Mouse (Mus musculus) embryonic facial prominence, embryonic 15.5 days (tissue): Measurements from ENCODE around the gene Cir1. TPM values are rescaled to one million over a fixed set of nuclear protein-coding genes. Genes with fewer than 3 reads are reported as not detected.

Experiments used
- ATAC-seq: fragments of 200-750 bp; cut with Nextera tagmentation; 2 replicates; pipeline ENCODE4 v1.8.0; 2017; ENCODE audit warnings: low read depth, moderate TSS enrichment; ENCODE audit not compliant: insufficient number of reproducible peaks, low FRiP score, low TSS enrichment
- H3K27ac ChIP-seq: fragments of 300-500 bp; sonication (generic); replicated peaks from 2 replicates; pipeline ENCODE4 v1.5.1; 2015; ENCODE audit warnings: mild to moderate bottlenecking, inconsistent platforms
- H3K27me3 ChIP-seq: fragments of 300-500 bp; sonication (generic); 2 replicates; pipeline ENCODE4 v1.6.1; 2015; ENCODE audit warnings: inconsistent platforms
- H3K36me3 ChIP-seq: fragments of 300-500 bp; sonication (generic); 2 replicates; pipeline ENCODE4 v1.6.1; 2015; ENCODE audit warnings: mild to moderate bottlenecking, inconsistent platforms
- H3K4me1 ChIP-seq: fragments of 300-500 bp; sonication (generic); 2 replicates; pipeline ENCODE4 v1.6.1; 2015; ENCODE audit warnings: inconsistent platforms
- H3K4me2 ChIP-seq: fragments of 300-500 bp; sonication (generic); replicated peaks from 2 replicates; pipeline ENCODE4 v1.6.1; 2015; ENCODE audit warnings: mild to moderate bottlenecking, inconsistent platforms
- H3K4me3 ChIP-seq: fragments of 300-500 bp; sonication (generic); replicated peaks from 2 replicates; pipeline ENCODE4 v1.5.1; 2015; ENCODE audit warnings: mild to moderate bottlenecking, inconsistent platforms
- H3K9ac ChIP-seq: fragments of 300-500 bp; sonication (generic); 2 replicates; pipeline ENCODE4 v1.6.1; 2015; ENCODE audit warnings: inconsistent platforms
- H3K9me3 ChIP-seq: fragments of 300-500 bp; sonication (generic); replicated peaks from 2 replicates; pipeline ENCODE4 v1.6.1; 2016; ENCODE audit warnings: inconsistent platforms
- WGBS: fragments of 180-500 bp; shearing (Covaris S2); methylation state at CpG from one replicate; pipeline ENCODE4 v1.1.7; 2015; 5-methylcytosine and 5-hydroxymethylcytosine counted together
- polyA plus RNA-seq: library from polyadenylated mRNA; unstranded; fragments of >200 nt; fragmentation: Nextera tagmentation; extraction: Ambion mirVana; gene quantifications from 2 replicates; pipeline ENCODE4 v1.2.1, GENCODE M21; 2015

Cir1 gene
- 23.3 and 26.6 TPM in 2 replicates for polyA plus RNA-seq

DNA sequence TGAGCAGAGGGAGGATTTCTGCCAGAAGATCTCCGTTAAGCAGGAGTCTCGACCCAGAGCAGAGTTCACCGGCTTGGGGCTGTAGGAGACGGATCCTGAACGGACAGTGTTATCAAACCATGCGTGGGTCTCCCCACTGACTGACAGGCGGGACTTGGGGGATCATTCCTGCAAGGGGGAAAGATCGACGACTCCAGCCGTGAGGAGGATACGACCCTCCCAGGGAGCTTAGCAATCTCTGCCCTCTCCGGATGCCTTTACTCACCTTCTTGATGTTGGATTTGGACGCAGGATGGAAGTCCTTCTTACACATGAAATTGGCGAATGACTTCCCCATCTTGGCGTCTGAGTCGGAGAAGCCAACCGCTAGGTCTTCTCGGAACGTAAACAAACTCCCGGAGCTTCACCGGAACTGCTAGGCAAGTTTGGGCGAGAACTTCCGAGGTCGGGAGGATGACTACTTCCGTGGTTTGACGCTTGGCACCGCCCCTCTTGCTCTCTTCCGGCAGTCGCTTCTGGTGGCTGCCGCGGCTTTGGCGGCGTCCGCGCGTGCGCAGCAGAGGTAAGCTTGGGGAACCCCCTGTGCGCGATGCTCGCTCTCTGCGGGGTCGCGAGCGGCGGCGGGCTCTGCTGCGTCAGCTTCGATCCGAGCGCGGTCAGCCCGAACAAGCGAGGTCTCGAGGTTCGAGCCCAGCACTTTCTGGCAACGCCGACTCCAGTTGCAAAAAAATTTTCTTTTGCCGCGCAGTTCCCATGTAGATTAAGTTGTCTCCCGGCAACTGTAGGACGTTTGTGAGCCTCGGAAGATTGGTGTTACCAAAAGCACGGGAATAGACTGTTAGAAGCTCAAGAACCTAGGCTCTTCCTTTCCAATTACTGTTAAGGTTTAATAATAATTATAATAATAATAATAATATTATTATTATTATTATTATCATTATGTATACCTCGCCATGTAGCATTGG is at the start of gene Cir1, which contains the start of gene Scrn3:
TSS of gene Cir1 (minus strand) at position 550 of the 965 bp plus-strand sequence.
TSS of gene Scrn3 (plus strand) at position 450 of the 965 bp plus-strand sequence.
- H3K27ac ChIP-seq: peak within 1 kb of the TSS; percentile 90
- H3K27me3 ChIP-seq: no peaks in the 10 kb centered on the region
- peak within 1 kb of the TSS; percentile 75 for H3K4me3 ChIP-seq
- H3K9me3 ChIP-seq: no peaks in the 10 kb centered on the region
- under 1% methylated on average over 64 of the region's 64 CpGs for WGBS
- H3K9ac ChIP-seq: peak within 1 kb of the TSS; percentile 57
- H3K4me1 ChIP-seq: peaks cover 15% of the 10 kb centered on the region
- H3K36me3 ChIP-seq: peaks cover 23% of the 10 kb centered on the region
- peak; percentile 95 for ATAC-seq
- peak within 1 kb of the TSS; percentile 62 for H3K4me2 ChIP-seq

DNA sequence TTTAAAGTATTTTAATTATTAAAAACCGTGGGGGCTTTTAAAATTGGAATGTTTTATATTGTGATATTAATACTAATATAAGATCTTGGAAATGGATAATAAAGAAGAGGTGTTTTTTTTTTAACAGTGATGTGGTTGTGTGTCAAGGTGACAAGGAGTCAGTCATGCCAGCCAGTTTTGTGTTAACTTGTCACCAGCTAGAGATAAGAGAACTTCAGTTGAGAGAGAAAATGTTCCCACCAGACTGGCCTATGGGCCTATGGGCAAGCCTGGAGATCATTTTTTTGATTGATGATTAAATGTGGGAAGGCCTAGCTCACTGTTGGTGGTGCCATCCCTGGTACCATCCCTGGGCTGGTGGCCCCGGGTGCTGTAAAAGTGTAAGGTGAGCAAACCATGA is 48.0 kb upstream of the Cir1 start:
- Histone ChIP-seq H3K27me3 (no peaks in the 10 kb centered on the region), H3K4me1 (peaks cover 8% of the 10 kb centered on the region; the same call in 1 of the 2 replicates), H3K9ac (no peak overlapping the region), H3K4me2 (no peak overlapping the region), H3K36me3 (0 out of 2 replicates have a peak, but pooled peaks cover under 1% of the 10 kb centered on the region), H3K9me3 (no peaks in the 10 kb centered on the region), H3K4me3 (no peak overlapping the region), H3K27ac (no peak overlapping the region)
- ATAC-seq: no peak
- WGBS: 90% methylated on average over 2 of the region's 2 CpGs

DNA sequence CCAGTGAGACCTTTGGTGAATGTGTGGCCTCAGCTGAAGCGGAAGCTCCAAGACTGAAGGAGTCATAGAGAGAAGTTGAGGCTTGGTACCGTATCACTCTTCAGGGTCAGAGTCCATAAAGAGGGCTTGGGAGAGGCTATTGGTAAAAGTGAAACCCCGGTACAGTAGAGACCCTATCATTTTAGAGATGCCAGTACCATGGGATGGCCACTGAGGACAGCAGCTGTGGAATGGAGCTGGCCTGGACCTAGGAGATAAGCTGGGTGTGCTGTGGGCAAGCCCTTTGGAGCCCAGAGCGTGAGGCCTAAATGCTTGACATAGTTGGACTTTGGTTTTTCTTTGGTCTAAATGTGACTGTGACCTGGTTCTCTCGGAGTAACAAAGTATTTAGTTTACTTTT is 47.4 kb upstream of the Cir1 start:
- Histone ChIP-seq H3K36me3 (no peaks in the 10 kb centered on the region), H3K4me2 (no peak overlapping the region), H3K9ac (no peak overlapping the region), H3K27me3 (no peaks in the 10 kb centered on the region), H3K4me3 (no peak overlapping the region), H3K9me3 (no peaks in the 10 kb centered on the region), H3K27ac (no peak overlapping the region), H3K4me1 (peaks cover 8% of the 10 kb centered on the region; the same call in 1 of the 2 replicates)
- ATAC-seq: no peak
- whole genome bisulfite sequencing: 95% methylated on average over 5 of the region's 5 CpGs

DNA sequence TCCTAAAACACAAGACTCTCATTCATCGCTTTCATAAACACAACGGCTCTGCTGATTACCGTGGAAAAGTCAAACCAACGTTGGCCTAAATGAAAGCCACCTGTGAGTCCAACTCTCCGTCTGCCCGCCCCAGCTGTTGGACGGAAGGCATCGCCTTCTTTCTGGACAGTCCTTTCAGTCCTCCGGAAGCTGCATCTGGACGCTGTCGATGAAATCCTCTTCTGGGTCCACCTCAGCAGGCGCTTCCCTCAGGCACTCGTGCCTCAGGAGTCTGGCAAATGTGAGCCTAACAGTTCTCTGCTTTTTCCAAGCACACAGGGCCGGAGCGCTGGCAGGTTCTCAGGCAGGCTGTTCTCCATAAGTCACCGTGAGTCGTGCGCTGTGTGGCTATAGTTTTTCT is 44.5 kb upstream of the Cir1 start:
- Histone ChIP-seq H3K4me1 (peaks cover 8% of the 10 kb centered on the region; the same call in 1 of the 2 replicates), H3K4me3 (peak overlapping the region; percentile 29), H3K36me3 (no peaks in the 10 kb centered on the region), H3K4me2 (peak overlapping the region; percentile 35), H3K9ac (no peak overlapping the region), H3K27ac (peak overlapping the region; percentile 55), H3K27me3 (no peaks in the 10 kb centered on the region), H3K9me3 (no peaks in the 10 kb centered on the region)
- no peak; the same call in 1 of the 2 replicates for ATAC-seq
- WGBS: 28% methylated on average over 18 of the region's 18 CpGs

DNA sequence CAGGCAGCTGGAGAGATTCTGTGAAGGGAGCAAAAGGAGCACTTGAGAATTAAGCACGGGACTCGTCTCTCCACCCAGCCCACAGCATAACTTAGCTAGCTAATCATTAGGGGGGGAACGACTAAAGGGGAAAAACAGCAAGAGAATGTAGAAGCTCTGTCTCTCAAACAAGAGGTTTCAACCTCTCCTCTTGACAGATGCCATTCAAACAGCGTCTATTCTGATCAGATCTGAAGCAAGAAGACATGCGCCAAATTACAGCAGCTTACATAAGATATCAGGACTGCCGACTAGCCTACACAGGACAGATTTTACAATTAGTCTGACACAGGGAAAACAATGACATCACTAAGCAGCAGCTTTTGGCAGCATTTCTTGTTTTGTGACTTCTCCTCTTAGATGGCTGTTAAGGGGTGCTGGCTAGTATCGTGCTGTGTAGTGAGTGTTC is 39.5 kb upstream of the Cir1 start:
- no peak for ATAC-seq
- Histone ChIP-seq H3K36me3 (no peaks in the 10 kb centered on the region), H3K4me1 (peaks cover 9% of the 10 kb centered on the region), H3K27ac (peak overlapping the region; percentile 31), H3K27me3 (no peaks in the 10 kb centered on the region), H3K9me3 (no peaks in the 10 kb centered on the region), H3K4me2 (no peak overlapping the region), H3K9ac (no peak overlapping the region), H3K4me3 (no peak overlapping the region)
- 27% methylated on average over 7 of the region's 7 CpGs for whole genome bisulfite sequencing

DNA sequence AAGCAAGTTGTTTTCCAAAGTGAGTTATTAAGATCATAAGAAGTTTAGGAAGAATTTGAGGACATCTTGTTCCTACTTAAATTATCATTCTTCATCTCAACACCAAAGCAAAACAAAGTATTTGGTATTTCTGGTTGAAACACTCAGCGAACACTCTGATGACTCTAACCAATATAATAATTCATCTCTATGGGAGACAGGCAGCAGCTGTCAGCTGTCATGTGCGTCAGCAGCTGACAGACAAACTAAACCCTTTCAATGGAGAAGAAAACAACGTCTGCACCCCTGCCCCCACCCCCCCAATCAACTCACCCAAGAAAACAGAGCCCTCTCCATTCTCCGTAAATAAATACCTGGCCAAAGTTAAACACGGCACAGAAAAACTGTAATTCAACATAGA is 39.0 kb upstream of the Cir1 start:
- Histone ChIP-seq H3K4me1 (peaks cover 13% of the 10 kb centered on the region), H3K9me3 (no peaks in the 10 kb centered on the region), H3K36me3 (no peaks in the 10 kb centered on the region), H3K27ac (peak overlapping the region; percentile 31; the same call in 1 of the 2 replicates), H3K9ac (no peak overlapping the region), H3K4me3 (no peak overlapping the region), H3K27me3 (no peaks in the 10 kb centered on the region), H3K4me2 (no peak overlapping the region)
- 26% methylated on average over 5 of the region's 5 CpGs for WGBS
- no peak for ATAC-seq

DNA sequence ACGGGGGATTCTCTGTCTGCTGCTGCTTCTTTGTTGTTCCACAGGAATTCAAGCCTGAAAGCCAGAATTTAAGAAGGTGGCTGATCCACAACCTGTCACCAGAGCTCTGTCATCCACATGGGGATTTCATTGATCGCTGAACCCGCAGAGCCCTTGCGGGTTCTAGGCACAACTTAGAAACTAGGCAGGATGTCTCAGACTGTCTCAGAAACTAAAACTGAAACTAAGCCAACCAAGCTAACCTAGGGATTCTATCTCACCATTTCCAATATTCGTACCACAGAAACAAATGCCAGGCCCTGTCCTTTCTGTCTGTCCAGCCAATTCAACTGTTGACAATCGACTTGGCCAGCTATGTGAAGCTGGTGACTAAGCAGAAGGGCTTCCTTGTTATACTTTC is 35.7 kb upstream of the Cir1 start:
- H3K9me3 ChIP-seq: no peaks in the 10 kb centered on the region
- no peaks in the 10 kb centered on the region for H3K36me3 ChIP-seq
- H3K27ac ChIP-seq: no peak overlapping the region
- 86% methylated on average over 6 of the region's 6 CpGs for WGBS
- no peak overlapping the region for H3K4me2 ChIP-seq
- H3K4me3 ChIP-seq: no peak overlapping the region
- no peak for ATAC-seq
- no peak overlapping the region for H3K9ac ChIP-seq
- H3K4me1 ChIP-seq: peaks cover 22% of the 10 kb centered on the region
- H3K27me3 ChIP-seq: no peaks in the 10 kb centered on the region

DNA sequence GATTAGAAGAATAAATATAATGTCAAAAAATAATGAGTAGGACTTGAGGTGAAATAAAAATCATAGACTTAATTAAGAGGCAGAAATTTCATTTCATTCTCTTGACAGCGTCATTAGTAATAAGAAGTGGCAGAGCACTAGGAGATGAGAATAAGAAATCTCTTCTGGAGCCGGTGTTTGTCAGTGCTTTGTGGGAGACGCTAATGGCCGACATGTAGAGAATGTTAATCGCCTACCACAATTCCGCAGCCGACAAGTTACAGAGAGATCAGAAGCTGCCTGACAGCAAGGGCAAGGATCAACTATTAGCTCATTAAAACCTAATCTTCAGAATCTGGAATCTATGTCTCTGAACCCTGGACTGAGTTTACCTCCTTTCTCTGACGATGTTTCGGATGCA is 35.3 kb upstream of the Cir1 start:
- H3K4me2 ChIP-seq: no peak overlapping the region
- no peaks in the 10 kb centered on the region for H3K36me3 ChIP-seq
- no peak overlapping the region for H3K9ac ChIP-seq
- peaks cover 22% of the 10 kb centered on the region for H3K4me1 ChIP-seq
- H3K9me3 ChIP-seq: no peaks in the 10 kb centered on the region
- H3K27ac ChIP-seq: no peak overlapping the region
- 54% methylated on average over 9 of the region's 9 CpGs for WGBS
- H3K27me3 ChIP-seq: no peaks in the 10 kb centered on the region
- ATAC-seq: no peak
- no peak overlapping the region for H3K4me3 ChIP-seq

DNA sequence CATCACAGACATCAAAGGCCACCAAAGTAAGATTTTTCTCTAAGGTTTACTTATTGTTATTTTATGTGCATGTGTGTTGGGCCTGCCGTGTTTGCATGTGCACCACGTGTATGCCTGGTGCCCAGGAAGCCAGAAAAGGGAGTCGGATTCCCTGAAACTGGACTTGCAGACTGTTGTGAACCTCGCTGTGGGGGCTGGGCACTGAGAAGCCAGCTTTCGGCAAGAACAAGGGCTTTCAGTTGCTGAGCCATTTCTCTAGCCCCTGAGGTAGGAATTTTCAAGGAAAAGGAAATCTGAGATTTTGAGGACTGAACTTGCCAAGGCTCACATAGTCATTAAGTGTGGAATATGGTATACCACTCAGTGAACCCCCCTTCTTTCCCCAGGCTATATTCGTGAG is 34.6 kb upstream of the Cir1 start:
- Histone ChIP-seq H3K27ac (no peak overlapping the region), H3K36me3 (no peaks in the 10 kb centered on the region), H3K4me2 (no peak overlapping the region), H3K9me3 (no peaks in the 10 kb centered on the region), H3K27me3 (no peaks in the 10 kb centered on the region), H3K9ac (no peak overlapping the region), H3K4me1 (peaks cover 22% of the 10 kb centered on the region), H3K4me3 (no peak overlapping the region)
- no peak for ATAC-seq
- 22% methylated on average over 6 of the region's 6 CpGs for WGBS

DNA sequence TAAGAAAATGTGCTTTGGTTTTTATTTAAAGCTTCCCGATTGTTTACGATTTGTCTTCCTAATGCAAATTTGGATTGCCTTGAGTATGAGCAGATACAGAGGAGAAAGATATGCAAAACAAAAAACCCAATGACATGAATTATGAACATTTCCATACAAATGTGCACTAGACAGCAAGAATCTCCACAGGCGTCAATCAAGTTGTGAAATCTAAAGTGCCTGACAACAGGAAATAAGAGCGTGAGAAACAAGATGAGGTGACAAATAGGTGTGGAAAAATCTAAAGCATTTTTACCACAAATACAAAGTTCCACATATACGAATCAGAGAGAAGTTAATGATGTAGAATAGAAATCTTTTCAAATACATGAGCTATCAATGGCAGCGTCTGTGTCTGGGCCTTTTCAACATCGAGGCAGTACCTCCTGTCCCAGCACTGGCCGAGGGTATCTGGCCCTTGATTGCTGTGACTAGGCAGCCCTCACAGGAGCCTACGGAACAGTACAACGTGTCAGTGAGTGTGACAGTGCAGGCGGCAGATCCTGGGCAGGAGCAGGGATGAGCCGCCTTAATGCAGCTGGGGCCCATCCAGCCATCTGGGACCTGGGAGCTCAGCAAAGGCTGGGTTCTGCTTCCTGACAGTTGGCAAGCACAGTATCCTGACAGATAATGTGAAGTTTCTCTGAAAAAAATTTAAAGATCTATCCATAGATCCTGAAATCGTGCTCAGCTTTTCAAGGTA is 34.0 kb upstream of the Cir1 start:
- Histone ChIP-seq H3K27ac (0 out of 2 replicates have a peak overlapping the region, but pooled peaks have one; percentile 11), H3K4me3 (no peak overlapping the region), H3K9ac (no peak overlapping the region), H3K4me2 (no peak overlapping the region), H3K27me3 (no peaks in the 10 kb centered on the region), H3K4me1 (peaks cover 18% of the 10 kb centered on the region), H3K9me3 (no peaks in the 10 kb centered on the region), H3K36me3 (no peaks in the 10 kb centered on the region)
- ATAC-seq: no peak
- WGBS: 57% methylated on average over 13 of the region's 13 CpGs

DNA sequence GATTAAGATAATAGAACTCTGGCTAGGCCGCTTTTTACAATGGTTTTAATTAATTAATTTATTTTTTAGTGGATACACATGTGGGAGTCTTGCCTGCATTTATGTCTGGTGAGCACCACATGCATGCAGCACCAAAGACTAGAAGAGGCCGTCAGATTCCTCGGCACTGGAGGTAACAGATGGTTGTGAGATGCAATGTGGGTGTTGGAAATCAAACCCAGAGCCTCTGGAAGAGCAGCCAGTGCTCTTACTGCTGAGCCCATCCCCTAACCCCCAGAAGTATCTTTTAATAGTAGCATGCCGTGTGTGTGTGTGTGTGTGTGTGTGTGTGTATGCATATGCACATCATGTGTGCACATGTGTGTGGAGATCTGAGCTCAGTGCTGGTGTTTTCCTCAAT is 32.7 kb upstream of the Cir1 start:
- H3K4me3 ChIP-seq: no peak overlapping the region
- no peaks in the 10 kb centered on the region for H3K9me3 ChIP-seq
- no peak overlapping the region for H3K4me2 ChIP-seq
- H3K36me3 ChIP-seq: no peaks in the 10 kb centered on the region
- WGBS: 47% methylated on average over 4 of the region's 4 CpGs
- no peaks in the 10 kb centered on the region for H3K27me3 ChIP-seq
- ATAC-seq: peak; percentile 67; the same call in 1 of the 2 replicates
- peaks cover 17% of the 10 kb centered on the region for H3K4me1 ChIP-seq
- H3K27ac ChIP-seq: 0 out of 2 replicates have a peak overlapping the region, but pooled peaks have one; percentile 34
- H3K9ac ChIP-seq: no peak overlapping the region
